Mouse (Mus musculus) right cerebral cortex, adult 2 months (tissue): ENCODE results near the gene Slc24a4.

Source experiments
- DNase-seq, 2 experiments: peaks; one replicate each; pipeline ENCODE4 v3.0.0; 2021 to 2022; ENCODE audit warnings: low spot score in 2 of 2

The Slc24a4 gene

GRCm38 (mm10) chr12:102308001-102308456 lies 179.5 kb downstream of the Slc24a4 start:
- DNase-seq, result no peak

DNA sequence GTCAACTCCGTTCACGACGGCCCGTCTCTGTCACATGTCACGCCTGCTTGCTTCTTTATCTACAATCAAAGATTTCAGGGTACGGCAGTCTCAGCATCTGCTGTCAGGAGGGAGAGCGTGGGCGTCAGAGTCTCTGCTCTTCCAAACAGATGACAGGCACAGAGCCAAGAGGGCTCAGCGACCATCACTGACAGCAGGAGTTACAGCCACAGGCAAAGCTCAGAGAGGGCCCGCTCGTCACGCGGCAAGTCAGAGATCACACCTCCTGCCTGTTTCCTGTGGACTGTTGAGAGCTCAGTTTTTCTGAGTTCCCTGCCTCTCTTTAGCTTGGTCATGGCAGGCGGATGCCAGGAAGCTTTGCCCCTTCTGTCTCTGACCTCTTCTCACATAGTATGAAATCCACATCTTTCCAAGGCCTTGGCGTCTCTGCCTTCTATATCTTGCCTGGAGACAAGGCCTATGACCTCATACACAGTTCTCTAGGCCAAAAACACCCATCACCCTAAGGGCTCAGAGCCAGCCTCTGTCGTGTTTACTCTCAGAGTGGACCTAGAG lies 180.0 kb downstream of the Slc24a4 start:
- DNase-seq, result peak; percentile 73

DNA sequence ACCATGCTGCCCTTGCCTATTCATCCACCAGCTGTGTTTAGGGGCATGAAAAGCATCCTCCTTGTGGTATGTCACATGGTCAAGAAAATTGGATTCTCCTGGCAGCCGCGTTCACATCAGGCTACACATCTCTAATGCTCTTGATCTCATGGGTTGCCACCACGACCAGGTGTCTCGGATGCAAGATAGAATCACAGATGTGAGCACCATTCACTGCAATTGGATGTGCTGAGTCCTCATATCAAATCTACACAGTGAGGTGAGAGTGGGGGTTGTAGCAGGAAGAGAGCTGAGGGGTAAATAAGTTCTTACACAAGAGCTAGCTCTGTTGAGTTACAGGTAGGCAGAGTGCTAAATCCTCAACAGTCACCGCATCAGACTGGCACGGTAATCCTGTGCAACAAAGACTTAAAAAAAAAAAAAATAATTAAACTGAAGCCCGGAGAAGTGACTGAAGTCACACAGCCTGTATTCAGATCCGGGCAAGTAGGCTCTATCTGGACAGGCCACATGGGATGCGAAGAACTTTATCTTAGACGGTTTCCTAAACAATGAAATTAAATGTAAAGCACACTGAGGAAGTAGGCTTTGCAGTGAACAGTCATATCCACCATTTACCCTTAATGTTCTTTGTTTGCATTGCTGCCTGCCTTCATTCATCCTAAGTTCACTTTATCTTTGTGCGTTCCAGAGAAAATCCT lies 180.7 kb downstream of the Slc24a4 start:
- DNase-seq, result no peak

GRCm38 (mm10) chr12:102309800-102310195 lies 181.3 kb downstream of the Slc24a4 start:
- no peak for DNase-seq

- DNase-seq, result no peak
Observed at GRCm38 (mm10) chr12:102310261-102310660, 181.7 kb downstream of the Slc24a4 start.

DNA sequence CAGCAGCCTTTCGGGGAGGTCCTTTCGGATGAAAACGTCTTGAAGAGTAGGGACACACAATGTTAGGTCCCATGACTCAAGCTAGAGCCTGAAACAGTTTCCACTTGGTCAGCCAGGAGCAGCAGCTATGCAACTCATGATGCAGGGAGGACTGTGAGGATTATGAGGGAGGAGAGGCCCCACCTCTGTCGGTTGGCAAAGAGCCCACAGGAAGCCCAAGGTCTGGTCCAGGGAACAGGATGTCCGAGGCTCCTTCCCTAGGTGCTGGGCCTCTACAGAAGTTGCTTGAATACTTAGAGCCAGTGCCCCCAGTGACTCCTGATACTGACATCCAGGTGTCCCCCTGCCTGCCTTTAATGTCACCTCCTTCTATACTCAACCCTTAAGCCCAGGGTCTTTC lies 182.9 kb downstream of the Slc24a4 start:
- no peak for DNase-seq
